Mouse (Mus musculus) erythroblast, embryonic 14.5 days (primary cell): Measurements from ENCODE around the gene Ltbp1. TPM values are rescaled to one million over a fixed set of nuclear protein-coding genes. Genes with fewer than 3 reads are reported as not detected.

Experiments
- H3K27me3 ChIP-seq: 2 replicates; pipeline ENCODE4 v1.6.1; 2012; ENCODE audit warnings: inconsistent platforms; ENCODE audit not compliant: control insufficient read depth
- H3K36me3 ChIP-seq: 2 replicates; pipeline ENCODE4 v1.6.1; 2012; ENCODE audit warnings: mild to moderate bottlenecking, inconsistent platforms; ENCODE audit not compliant: control insufficient read depth
- H3K4me1 ChIP-seq: 2 replicates; pipeline ENCODE4 v1.6.1; 2012; ENCODE audit warnings: inconsistent platforms; ENCODE audit not compliant: control insufficient read depth
- H3K4me3 ChIP-seq: replicated peaks from 2 replicates; pipeline ENCODE3; 2012; ENCODE audit warnings: moderate library complexity, mild to moderate bottlenecking, inconsistent platforms
- H3K9me3 ChIP-seq: 2 replicates; pipeline ENCODE4 v1.6.1; 2012; ENCODE audit warnings: low read length, inconsistent platforms, mixed read lengths; ENCODE audit not compliant: control insufficient read depth
- GATA1 ChIP-seq: IDR thresholded peaks from 2 replicates; pipeline ENCODE4 v1.6.1; 2012; ENCODE audit warnings: low read length, inconsistent platforms, mixed read lengths
- TAL1 ChIP-seq: IDR thresholded peaks from 3 replicates; pipeline ENCODE4 v1.6.1; 2012; ENCODE audit warnings: low read length, inconsistent platforms, mixed read lengths
- polyA plus RNA-seq: library from polyadenylated mRNA; stranded (reverse); fragments of >175 nt; gene quantifications from 2 replicates; pipeline ENCODE4 v1.2.3, GENCODE M21; 2012

Gene Ltbp1
- polyA plus RNA-seq, 1 experiment = 0.06 TPM

GRCm38 (mm10) chr17:75168572-75169200 lies 163.3 kb downstream of the Ltbp1 start:
- Histone ChIP-seq H3K9me3 (no peaks in the 10 kb centered on the region), H3K36me3 (no peaks in the 10 kb centered on the region), H3K27me3 (no peaks in the 10 kb centered on the region), H3K4me3 (no peak overlapping the region), H3K4me1 (no peaks in the 10 kb centered on the region)
- TF ChIP-seq TAL1 (no peak), GATA1 (no peak)

- no peaks in the 10 kb centered on the region for H3K27me3 ChIP-seq
- no peak overlapping the region for H3K4me3 ChIP-seq
- TF ChIP-seq TAL1 = no peak
- no peak for TF ChIP-seq GATA1
- H3K4me1 ChIP-seq = no peaks in the 10 kb centered on the region
- no peaks in the 10 kb centered on the region for H3K36me3 ChIP-seq
- H3K9me3 ChIP-seq = no peaks in the 10 kb centered on the region
These were observed 166.3 kb downstream of the Ltbp1 start for GRCm38 (mm10) chr17:75171659-75172058.

DNA sequence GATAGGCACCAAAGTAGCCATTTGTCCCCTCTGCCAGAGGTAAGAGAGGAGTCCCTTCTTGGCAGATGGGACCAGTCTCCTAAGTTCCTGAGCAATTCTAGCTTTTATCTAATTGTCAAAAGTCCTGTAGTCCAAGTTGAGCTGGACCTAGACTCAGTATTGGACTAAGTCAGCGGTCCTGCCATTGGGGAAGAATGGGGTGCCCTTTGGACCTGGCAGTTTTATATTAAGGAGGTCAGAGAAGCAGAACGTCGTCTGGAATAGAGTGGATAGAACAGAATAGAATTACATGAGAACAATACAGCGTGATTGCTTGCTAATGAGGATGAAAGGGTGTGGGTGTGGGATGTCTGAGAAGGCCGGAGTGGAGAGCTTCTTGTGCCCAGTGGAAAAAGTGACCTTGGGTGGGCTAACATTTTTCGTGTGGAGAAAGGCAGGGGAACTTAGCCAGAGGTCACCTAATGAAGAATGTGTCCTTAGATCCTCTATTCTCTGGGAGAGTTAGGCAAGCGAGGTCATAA lies 167.4 kb downstream of the Ltbp1 start:
- no peaks in the 10 kb centered on the region for H3K4me1 ChIP-seq
- no peak overlapping the region for H3K4me3 ChIP-seq
- H3K27me3 ChIP-seq = no peaks in the 10 kb centered on the region
- no peak for TF ChIP-seq TAL1
- TF ChIP-seq GATA1 = no peak
- no peaks in the 10 kb centered on the region for H3K9me3 ChIP-seq
- H3K36me3 ChIP-seq = no peaks in the 10 kb centered on the region

DNA sequence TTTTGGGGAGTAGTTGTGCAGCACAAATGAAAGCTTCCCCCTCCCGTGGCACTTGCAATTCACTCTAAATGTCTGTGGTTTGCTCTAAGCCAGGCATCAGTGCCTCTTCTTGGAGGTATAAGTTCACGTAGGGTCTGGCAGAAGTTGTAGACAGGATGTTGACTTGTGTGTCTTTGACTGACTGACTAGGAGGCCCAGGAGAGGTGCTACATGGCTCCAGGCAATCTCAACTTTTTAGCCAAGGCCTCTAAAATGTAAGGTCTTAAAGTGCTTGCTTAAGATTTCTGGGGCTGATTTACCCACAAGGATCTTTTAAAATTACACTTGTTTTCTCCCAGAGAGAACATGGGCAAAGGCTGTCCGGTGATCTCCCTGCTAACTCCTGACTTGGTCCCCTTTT lies 169.1 kb downstream of the Ltbp1 start:
- Histone ChIP-seq H3K27me3 (no peaks in the 10 kb centered on the region), H3K9me3 (no peaks in the 10 kb centered on the region), H3K4me1 (no peaks in the 10 kb centered on the region), H3K4me3 (no peak overlapping the region), H3K36me3 (no peaks in the 10 kb centered on the region)
- TF ChIP-seq TAL1 = no peak
- TF ChIP-seq GATA1 = no peak

GRCm38 (mm10) chr17:75177920-75178867 lies 172.8 kb downstream of the Ltbp1 start:
- Histone ChIP-seq H3K36me3 (no peaks in the 10 kb centered on the region), H3K9me3 (no peaks in the 10 kb centered on the region), H3K4me1 (no peaks in the 10 kb centered on the region), H3K27me3 (no peaks in the 10 kb centered on the region), H3K4me3 (no peak overlapping the region)
- TF ChIP-seq GATA1 = no peak
- no peak for TF ChIP-seq TAL1

DNA sequence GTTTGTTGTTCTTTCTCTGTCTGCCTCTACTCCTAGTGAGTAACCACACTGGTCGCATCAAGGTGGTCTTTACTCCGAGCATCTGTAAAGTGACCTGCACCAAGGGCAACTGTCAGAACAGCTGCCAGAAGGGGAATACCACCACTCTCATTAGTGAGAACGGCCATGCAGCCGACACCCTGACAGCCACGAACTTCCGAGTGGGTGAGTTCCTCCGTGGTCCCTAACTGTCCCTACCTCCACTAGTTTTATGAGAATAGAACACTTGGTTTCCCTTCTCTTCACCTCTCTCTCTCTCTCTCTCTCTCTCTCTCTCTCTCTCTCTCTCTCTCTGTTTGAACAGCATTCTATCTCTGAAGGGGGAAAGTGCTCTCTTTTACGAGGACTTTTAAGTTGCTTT lies 173.6 kb downstream of the Ltbp1 start:
- Histone ChIP-seq H3K36me3 (no peaks in the 10 kb centered on the region), H3K9me3 (no peaks in the 10 kb centered on the region), H3K4me3 (no peak overlapping the region), H3K27me3 (no peaks in the 10 kb centered on the region), H3K4me1 (no peaks in the 10 kb centered on the region)
- TF ChIP-seq GATA1 (no peak), TAL1 (no peak)

DNA sequence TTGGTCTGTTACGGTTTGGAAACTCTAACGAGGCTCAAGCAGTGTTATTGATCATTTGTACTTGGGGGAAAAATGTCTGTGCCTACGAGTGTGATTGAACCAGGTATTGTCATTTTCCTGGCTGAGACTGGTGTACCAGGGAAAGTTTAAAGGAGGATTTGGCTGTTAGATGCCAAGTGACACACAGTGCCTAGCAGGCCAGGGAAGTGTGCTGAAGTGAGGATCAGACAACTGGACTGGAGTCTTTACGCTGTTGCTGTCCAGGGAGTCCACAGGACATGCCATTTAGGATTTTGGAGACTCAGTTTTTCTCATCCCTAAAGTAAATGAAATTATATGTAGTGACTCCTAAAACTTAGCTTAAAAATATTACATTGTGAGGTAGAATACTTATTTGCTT lies 174.9 kb downstream of the Ltbp1 start:
- Histone ChIP-seq H3K36me3 (no peaks in the 10 kb centered on the region), H3K4me3 (no peak overlapping the region), H3K4me1 (no peaks in the 10 kb centered on the region), H3K27me3 (no peaks in the 10 kb centered on the region), H3K9me3 (no peaks in the 10 kb centered on the region)
- TF ChIP-seq GATA1 (no peak), TAL1 (no peak)

- Histone ChIP-seq H3K9me3 (no peaks in the 10 kb centered on the region), H3K4me1 (no peaks in the 10 kb centered on the region), H3K27me3 (no peaks in the 10 kb centered on the region), H3K4me3 (no peak overlapping the region), H3K36me3 (no peaks in the 10 kb centered on the region)
- TF ChIP-seq TAL1 (no peak), GATA1 (no peak)
These were observed 175.7 kb downstream of the Ltbp1 start for GRCm38 (mm10) chr17:75180956-75181588.
